Mouse (Mus musculus): ENCODE results near the gene Selenbp2. TPM values are rescaled to one million over a fixed set of nuclear protein-coding genes. Genes with fewer than 3 reads are reported as not detected.
"Not testable (repeated sequence)": the region's sequence is repeated elsewhere in the genome, so short reads cannot be mapped to it uniquely, and the experiment has no call there.

Selenbp2 gene
- polyA plus RNA-seq, 1 experiment from 2014 or later, result not detected

GRCm38 (mm10) chr3:94689195-94689594, 4.2 kb upstream of the Selenbp2 start:
- H3K9ac ChIP-seq (ENCODE audit: low read length); H3K4me3 ChIP-seq (ENCODE audit: low read depth, low read length); H3K27ac ChIP-seq (ENCODE audit: low read depth, low read length); H3K27me3 ChIP-seq (ENCODE audit: control insufficient read depth, insufficient read depth, low read length); DNase-seq (ENCODE audit: low spot score); H3K9me3 ChIP-seq (ENCODE audit: control insufficient read depth, low read length); H3K4me2 ChIP-seq (ENCODE audit: low read depth); ATAC-seq (ENCODE audit: insufficient read depth, low FRiP score, low TSS enrichment); H3K4me1 ChIP-seq (ENCODE audit: control insufficient read depth, insufficient read depth, low read length); H3K36me3 ChIP-seq (ENCODE audit: control insufficient read depth, insufficient read depth, low read length): not testable (repeated sequence)
- WGBS, result 82% methylated on average over 1 of the region's 1 CpGs

- not testable (repeated sequence) for H3K4me3 ChIP-seq (ENCODE audit: low read depth, low read length); H3K27ac ChIP-seq (ENCODE audit: low read depth, low read length); H3K4me2 ChIP-seq (ENCODE audit: low read depth); H3K27me3 ChIP-seq (ENCODE audit: control insufficient read depth, insufficient read depth, low read length); H3K9ac ChIP-seq (ENCODE audit: low read length); H3K36me3 ChIP-seq (ENCODE audit: control insufficient read depth, insufficient read depth, low read length); H3K4me1 ChIP-seq (ENCODE audit: control insufficient read depth, insufficient read depth, low read length); ATAC-seq (ENCODE audit: insufficient read depth, low FRiP score, low TSS enrichment); DNase-seq (ENCODE audit: low spot score); H3K9me3 ChIP-seq (ENCODE audit: control insufficient read depth, low read length)
- 69% methylated on average over 6 of the region's 6 CpGs for WGBS
These were observed 3.2 kb upstream of the Selenbp2 start for GRCm38 (mm10) chr3:94690162-94690561.

DNA sequence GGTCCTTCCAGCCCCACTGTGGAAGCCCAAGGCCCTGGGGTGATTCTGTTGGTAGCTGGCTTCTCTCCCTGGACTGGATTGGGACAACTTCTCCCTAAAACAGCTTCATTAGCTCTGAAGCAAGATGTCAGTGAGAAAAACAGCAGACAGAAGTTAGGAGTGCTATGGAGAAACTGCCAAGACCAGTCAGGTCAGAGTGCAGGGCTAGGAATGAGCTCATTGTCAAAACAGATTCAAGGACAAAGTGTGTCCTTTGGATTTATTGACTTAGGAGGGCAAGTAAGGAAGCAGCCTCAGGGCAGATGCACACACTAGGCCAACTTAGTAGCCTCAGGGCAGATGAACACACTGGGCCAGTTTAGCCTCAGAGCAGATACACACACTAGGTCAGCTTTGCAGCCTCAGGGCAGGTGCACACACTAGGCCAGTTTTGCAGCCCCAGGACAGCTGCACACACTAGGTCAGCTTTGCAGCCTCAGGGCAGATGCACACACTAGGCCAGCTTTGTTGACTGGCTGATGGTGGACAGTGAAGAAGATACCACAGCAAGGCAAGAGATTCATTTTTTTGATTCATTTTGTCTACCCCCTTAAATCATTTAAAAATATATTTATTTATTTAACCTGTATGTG, 2.6 kb upstream of the Selenbp2 start:
- H3K27me3 ChIP-seq (ENCODE audit: control insufficient read depth, insufficient read depth, low read length), result no peaks in the 10 kb centered on the region
- no peak for DNase-seq (ENCODE audit: low spot score)
- ATAC-seq (ENCODE audit: insufficient read depth, low FRiP score, low TSS enrichment), result no peak

GRCm38 (mm10) chr3:94691694-94692093, 1.7 kb upstream of the Selenbp2 start:
- WGBS, result 93% methylated on average over 4 of the region's 4 CpGs
- not testable (repeated sequence) for H3K4me3 ChIP-seq (ENCODE audit: low read depth, low read length); H3K9me3 ChIP-seq (ENCODE audit: control insufficient read depth, low read length); H3K27ac ChIP-seq (ENCODE audit: low read depth, low read length); H3K4me2 ChIP-seq (ENCODE audit: low read depth); H3K36me3 ChIP-seq (ENCODE audit: control insufficient read depth, insufficient read depth, low read length); H3K4me1 ChIP-seq (ENCODE audit: control insufficient read depth, insufficient read depth, low read length); H3K9ac ChIP-seq (ENCODE audit: low read length); DNase-seq (ENCODE audit: low spot score); H3K27me3 ChIP-seq (ENCODE audit: control insufficient read depth, insufficient read depth, low read length); ATAC-seq (ENCODE audit: insufficient read depth, low FRiP score, low TSS enrichment)

More for the DNA sequence above, 2.6 kb upstream of the Selenbp2 start:
- Histone ChIP-seq H3K4me3 (ENCODE audit: low read depth, low read length) (no peak overlapping the region), H3K4me2 (ENCODE audit: low read depth) (no peak overlapping the region), H3K9me3 (ENCODE audit: control insufficient read depth, low read length) (no peaks in the 10 kb centered on the region), H3K9ac (ENCODE audit: low read length) (no peak overlapping the region), H3K4me1 (ENCODE audit: control insufficient read depth, insufficient read depth, low read length) (no peaks in the 10 kb centered on the region), H3K36me3 (ENCODE audit: control insufficient read depth, insufficient read depth, low read length) (no peaks in the 10 kb centered on the region), H3K27ac (ENCODE audit: low read depth, low read length) (no peak overlapping the region)

- ATAC-seq (ENCODE audit: insufficient read depth, low FRiP score, low TSS enrichment); H3K4me3 ChIP-seq (ENCODE audit: low read depth, low read length); H3K9ac ChIP-seq (ENCODE audit: low read length); H3K27ac ChIP-seq (ENCODE audit: low read depth, low read length); H3K4me1 ChIP-seq (ENCODE audit: control insufficient read depth, insufficient read depth, low read length); H3K36me3 ChIP-seq (ENCODE audit: control insufficient read depth, insufficient read depth, low read length); H3K27me3 ChIP-seq (ENCODE audit: control insufficient read depth, insufficient read depth, low read length); H3K9me3 ChIP-seq (ENCODE audit: control insufficient read depth, low read length); H3K4me2 ChIP-seq (ENCODE audit: low read depth); DNase-seq (ENCODE audit: low spot score): not testable (repeated sequence)
- WGBS, result 51% methylated on average over 5 of the region's 8 CpGs
These were observed 518 bp downstream of the Selenbp2 start for GRCm38 (mm10) chr3:94693874-94694273.

DNA sequence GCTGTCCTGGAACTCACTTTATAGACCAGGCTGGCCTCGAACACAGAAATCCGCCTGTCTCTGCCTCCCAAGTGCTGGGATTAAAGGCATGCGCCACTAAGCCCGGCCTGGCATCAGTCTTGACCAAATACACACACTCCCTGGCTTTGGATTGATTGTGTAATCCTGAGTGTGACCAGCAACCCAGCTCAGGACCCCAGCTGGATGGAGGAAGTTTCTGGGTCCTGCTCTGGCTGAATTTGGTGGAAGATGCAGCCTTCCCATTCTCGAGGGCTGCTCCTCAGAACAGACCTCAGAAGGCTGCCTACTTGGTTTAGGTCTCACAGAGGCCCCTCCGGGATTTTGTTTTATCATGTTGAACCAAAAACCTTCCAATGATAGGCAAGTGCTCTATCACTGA, 2.2 kb downstream of the Selenbp2 start:
- H3K27me3 ChIP-seq (ENCODE audit: control insufficient read depth, insufficient read depth, low read length); H3K36me3 ChIP-seq (ENCODE audit: control insufficient read depth, insufficient read depth, low read length); ATAC-seq (ENCODE audit: insufficient read depth, low FRiP score, low TSS enrichment); H3K9me3 ChIP-seq (ENCODE audit: control insufficient read depth, low read length); H3K27ac ChIP-seq (ENCODE audit: low read depth, low read length); H3K9ac ChIP-seq (ENCODE audit: low read length); H3K4me1 ChIP-seq (ENCODE audit: control insufficient read depth, insufficient read depth, low read length); H3K4me2 ChIP-seq (ENCODE audit: low read depth); H3K4me3 ChIP-seq (ENCODE audit: low read depth, low read length); DNase-seq (ENCODE audit: low spot score): not testable (repeated sequence)
- WGBS, result 87% methylated on average over 6 of the region's 6 CpGs

- not testable (repeated sequence) for H3K27ac ChIP-seq (ENCODE audit: low read depth, low read length); ATAC-seq (ENCODE audit: insufficient read depth, low FRiP score, low TSS enrichment); DNase-seq (ENCODE audit: low spot score); H3K27me3 ChIP-seq (ENCODE audit: control insufficient read depth, insufficient read depth, low read length); H3K9ac ChIP-seq (ENCODE audit: low read length); H3K4me2 ChIP-seq (ENCODE audit: low read depth); H3K4me3 ChIP-seq (ENCODE audit: low read depth, low read length); H3K4me1 ChIP-seq (ENCODE audit: control insufficient read depth, insufficient read depth, low read length); H3K36me3 ChIP-seq (ENCODE audit: control insufficient read depth, insufficient read depth, low read length); H3K9me3 ChIP-seq (ENCODE audit: control insufficient read depth, low read length)
- WGBS, result 92% methylated on average over 4 of the region's 4 CpGs
These were observed 2.9 kb downstream of the Selenbp2 start for GRCm38 (mm10) chr3:94696257-94696656.

DNA sequence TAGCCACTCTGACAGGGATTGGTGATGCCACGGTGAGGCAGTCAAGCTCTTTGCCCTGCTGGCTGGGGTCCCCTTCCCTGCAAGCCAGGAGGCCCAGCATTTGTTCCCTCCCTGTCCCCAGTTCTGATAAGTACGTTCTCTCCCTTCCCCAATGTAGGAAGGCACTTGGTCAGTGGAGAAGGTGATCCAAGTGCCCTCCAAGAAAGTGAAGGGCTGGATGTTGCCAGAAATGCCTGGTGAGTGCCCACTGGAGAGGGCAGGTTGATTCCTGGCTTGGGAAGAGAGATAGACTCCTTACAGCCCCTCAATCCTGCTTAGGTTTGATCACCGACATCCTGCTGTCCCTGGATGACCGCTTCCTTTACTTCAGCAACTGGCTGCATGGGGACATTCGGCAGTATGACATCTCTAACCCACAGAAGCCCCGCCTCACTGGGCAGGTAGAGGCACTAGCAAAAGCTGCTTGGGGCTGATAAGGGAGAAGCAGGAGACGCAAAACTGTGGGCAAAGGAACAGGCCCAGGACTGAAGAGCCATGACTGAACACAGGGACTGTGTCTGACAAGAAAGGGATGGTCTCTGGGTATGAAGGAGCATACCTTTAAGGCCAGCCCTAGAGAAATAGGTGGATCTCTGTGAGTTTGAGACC, 8.9 kb downstream of the Selenbp2 start:
- H3K27me3 ChIP-seq (ENCODE audit: control insufficient read depth, insufficient read depth, low read length); H3K4me3 ChIP-seq (ENCODE audit: low read depth, low read length); H3K27ac ChIP-seq (ENCODE audit: low read depth, low read length); H3K4me2 ChIP-seq (ENCODE audit: low read depth); ATAC-seq (ENCODE audit: insufficient read depth, low FRiP score, low TSS enrichment); H3K36me3 ChIP-seq (ENCODE audit: control insufficient read depth, insufficient read depth, low read length); H3K4me1 ChIP-seq (ENCODE audit: control insufficient read depth, insufficient read depth, low read length); DNase-seq (ENCODE audit: low spot score); H3K9me3 ChIP-seq (ENCODE audit: control insufficient read depth, low read length); H3K9ac ChIP-seq (ENCODE audit: low read length): not testable (repeated sequence)
- WGBS, result 95% methylated on average over 5 of the region's 7 CpGs

GRCm38 (mm10) chr3:94702856-94703255, 9.5 kb downstream of the Selenbp2 start:
- ATAC-seq (ENCODE audit: insufficient read depth, low FRiP score, low TSS enrichment) (no peak), DNase-seq (ENCODE audit: low spot score) (no peak)
- Histone ChIP-seq H3K4me1 (ENCODE audit: control insufficient read depth, insufficient read depth, low read length) (no peaks in the 10 kb centered on the region), H3K27ac (ENCODE audit: low read depth, low read length) (no peak overlapping the region), H3K4me2 (ENCODE audit: low read depth) (no peak overlapping the region), H3K27me3 (ENCODE audit: control insufficient read depth, insufficient read depth, low read length) (no peaks in the 10 kb centered on the region), H3K9ac (ENCODE audit: low read length) (no peak overlapping the region), H3K4me3 (ENCODE audit: low read depth, low read length) (no peak overlapping the region), H3K9me3 (ENCODE audit: control insufficient read depth, low read length) (no peaks in the 10 kb centered on the region), H3K36me3 (ENCODE audit: control insufficient read depth, insufficient read depth, low read length) (no peaks in the 10 kb centered on the region)
- WGBS, result 82% methylated on average over 3 of the region's 3 CpGs
